20 mouse cellular contexts compared by ENCODE assay signal in the genomic region with DNA sequence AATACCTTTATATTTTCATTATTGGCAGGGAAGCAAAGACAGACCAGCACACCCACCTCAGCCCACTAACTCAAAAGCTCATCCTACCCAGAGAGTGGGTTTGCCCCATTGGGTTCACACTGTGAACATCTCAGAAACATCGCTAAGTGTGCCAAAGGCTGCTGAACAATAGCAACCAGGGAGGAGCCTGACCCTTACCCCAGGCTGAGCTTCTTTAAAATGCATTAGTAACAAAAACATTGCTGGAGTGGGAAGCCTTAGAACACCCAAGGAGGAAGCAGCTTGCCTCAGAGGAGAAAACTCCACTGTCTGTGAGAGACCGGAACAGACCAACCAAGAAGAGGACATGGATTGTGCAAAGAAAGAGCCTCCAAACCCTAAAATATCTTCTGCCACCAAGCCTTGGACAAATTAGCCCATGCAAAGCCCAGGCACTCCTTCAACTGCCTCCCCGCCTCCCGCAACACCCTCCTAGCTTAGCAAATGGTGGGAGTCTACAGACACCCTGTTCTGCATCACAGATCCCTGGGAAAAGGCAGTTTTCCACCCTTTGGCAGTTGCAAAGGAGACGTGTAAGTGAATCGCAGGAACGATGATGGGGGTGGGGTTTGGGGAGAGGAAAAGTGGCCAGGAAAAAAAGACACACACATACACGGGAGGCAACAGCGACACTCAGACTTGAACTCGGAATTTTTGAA. TPM values are rescaled to one million over a fixed set of nuclear protein-coding genes. Genes with fewer than 3 reads are reported as not detected.
A peak's percentile ranks its signal among the peaks of the same experiment; 100 is the strongest.
DNase-seq lines count a peak whose midpoint lies in the region; ATAC-seq and TF ChIP-seq lines count a peak whose summit lies in the region.
"Had no signal": no experiment of that assay in that cellular context is flagged by ENCODE, and none has a peak within 500 bp of the region (broad histone marks: within the 10 kb centered on the region; RNA-seq: fewer than 3 reads in every experiment).

No protein-coding gene starts in this region.

- H3K4me2 ChIP-seq in kidney, embryonic 15.5 days = no peak overlapping the region
- H3K4me2 ChIP-seq in neural tube, embryonic 15.5 days = no peak overlapping the region
- H3K4me2 ChIP-seq: forebrain, embryonic 12.5 days; liver, embryonic 15.5 days had no signal

- TF ChIP-seq EP300 in heart, adult 2 months (IDR thresholded peaks at IDR 0.05; ENCODE audit: insufficient read depth, low read depth, low read length) = no peak

- intact Hi-C loops in heart, adult 2 months (cut with DNase I) = no loop called here
- intact Hi-C loops in heart, postnatal 14 days (cut with DNase I) = no loop called here

- no peaks in the 10 kb centered on the region; the same call in 1 of the 2 replicates for H3K36me3 ChIP-seq in heart, adult 2 months (ENCODE audit: control insufficient read depth, insufficient read depth, low read length)
- peaks cover 11% of the 10 kb centered on the region for H3K36me3 ChIP-seq in kidney, embryonic 15.5 days
- no peaks in the 10 kb centered on the region for H3K36me3 ChIP-seq in neural tube, embryonic 15.5 days
- H3K36me3 ChIP-seq: forebrain, embryonic 12.5 days; hindbrain, embryonic 10.5 days; liver, embryonic 15.5 days had no signal

- DNase-seq in heart, adult 2 months = no peak
- no peak for DNase-seq in heart, postnatal 14 days
- no peak for DNase-seq in kidney, adult 11 months
- DNase-seq in neural tube, embryonic 10.5 days (ENCODE audit: extremely low spot score, low spot score) = peak; percentile 21
- DNase-seq in brain, adult 2 months (ENCODE audit: low read depth, low spot score) = peak; percentile 62
- DNase-seq: cerebellum, postnatal 10 days; embryo, embryonic 11 days; lung, postnatal 14 days; thymus, postnatal 25 days had no signal

- H3K9me3 ChIP-seq in kidney, embryonic 15.5 days (replicated peaks) = 0 out of 2 replicates have a peak, but pooled peaks cover 3% of the 10 kb centered on the region
- H3K9me3 ChIP-seq in neural tube, embryonic 15.5 days (replicated peaks) = no peaks in the 10 kb centered on the region
- H3K9me3 ChIP-seq: forebrain, embryonic 12.5 days; heart, embryonic 10.5 days; liver, embryonic 15.5 days had no signal

- no peak for TF ChIP-seq POLR2A in heart, adult 2 months (IDR thresholded peaks at IDR 0.05; ENCODE audit: insufficient read depth, low read depth, low read length)

- no peaks in the 10 kb centered on the region for H3K79me2 ChIP-seq in heart, adult 2 months (replicated peaks; ENCODE audit: control insufficient read depth, insufficient read depth, low read length)

- WGBS in heart, adult 2 months = 50% methylated on average over 10 of the region's 10 CpGs
- 34% methylated on average over 10 of the region's 10 CpGs for WGBS in kidney, embryonic 15.5 days
- 68% methylated on average over 10 of the region's 10 CpGs for WGBS in neural tube, embryonic 15.5 days

- H3K9ac ChIP-seq in heart, adult 2 months (ENCODE audit: low read depth, low read length) = no peak overlapping the region
- H3K9ac ChIP-seq in kidney, embryonic 15.5 days = no peak overlapping the region
- H3K9ac ChIP-seq in neural tube, embryonic 15.5 days (replicated peaks) = no peak overlapping the region
- H3K9ac ChIP-seq: forebrain, embryonic 12.5 days; liver, embryonic 15.5 days had no signal

- no peak overlapping the region for H3K4me3 ChIP-seq in heart, adult 2 months
- H3K4me3 ChIP-seq in kidney, embryonic 15.5 days (replicated peaks) = no peak overlapping the region
- no peak overlapping the region for H3K4me3 ChIP-seq in neural tube, embryonic 15.5 days (replicated peaks)
- H3K4me3 ChIP-seq: forebrain, embryonic 12.5 days; heart, embryonic 10.5 days; hindbrain, embryonic 10.5 days; liver, embryonic 15.5 days had no signal

- H3K27ac ChIP-seq in heart, adult 2 months = peak overlapping the region; percentile 51
- H3K27ac ChIP-seq in kidney, embryonic 15.5 days = no peak overlapping the region
- H3K27ac ChIP-seq in neural tube, embryonic 15.5 days (replicated peaks) = no peak overlapping the region
- H3K27ac ChIP-seq: forebrain, embryonic 12.5 days; heart, embryonic 10.5 days; hindbrain, embryonic 10.5 days; liver, embryonic 15.5 days had no signal

- 0 out of 2 replicates have a peak, but pooled peaks have one; percentile 54 for ATAC-seq in kidney, embryonic 15.5 days (replicated peaks; ENCODE audit: low FRiP score)
- ATAC-seq in neural tube, embryonic 15.5 days (ENCODE audit: low FRiP score) = no peak
- no peak for ATAC-seq in erythroid progenitor cell, adult 5-6 weeks (replicated peaks; ENCODE audit: low FRiP score, poor library complexity, severe bottlenecking)
- ATAC-seq: intestine, postnatal 0 days; midbrain, embryonic 16.5 days; Patski had no signal

- H3K27me3 ChIP-seq in heart, adult 2 months (ENCODE audit: control insufficient read depth, insufficient read depth, low read length) = no peaks in the 10 kb centered on the region
- no peaks in the 10 kb centered on the region for H3K27me3 ChIP-seq in kidney, embryonic 15.5 days
- no peaks in the 10 kb centered on the region for H3K27me3 ChIP-seq in neural tube, embryonic 15.5 days (replicated peaks)
- H3K27me3 ChIP-seq: forebrain, embryonic 12.5 days; liver, embryonic 15.5 days; Patski had no signal

- no peak for TF ChIP-seq CTCF in heart, adult 2 months (IDR thresholded peaks at IDR 0.05)

- H3K4me1 ChIP-seq in heart, adult 2 months (ENCODE audit: control insufficient read depth, insufficient read depth, low read length) = peaks cover 3% of the 10 kb centered on the region
- H3K4me1 ChIP-seq in kidney, embryonic 15.5 days = peaks cover 6% of the 10 kb centered on the region; the same call in 1 of the 2 replicates
- no peaks in the 10 kb centered on the region for H3K4me1 ChIP-seq in neural tube, embryonic 15.5 days
- H3K4me1 ChIP-seq: forebrain, embryonic 12.5 days; heart, embryonic 10.5 days; liver, embryonic 15.5 days had no signal

RNA-seq across cellular contexts. Expression of gene Npr3, which starts 24.4 kb away (rescaled TPM):
- total RNA-seq in heart, adult 2 months (2021) = 10 to 100 TPM; 23.6 to 36.1 TPM
- polyA plus RNA-seq in heart, adult 2 months (2012; rRNA removed) = 9.0 and 12.1 TPM in 2 replicates
- total RNA-seq in heart, postnatal 14 days (2021) = 10 to 100 TPM; 25.2 to 37.4 TPM
- 7.2 and 7.5 TPM in 2 replicates for polyA plus RNA-seq in kidney, embryonic 15.5 days (2015; fragmentation: Nextera tagmentation; extraction: Ambion mirVana)
- polyA plus RNA-seq in neural tube, embryonic 15.5 days (2015; fragmentation: Nextera tagmentation; extraction: Ambion mirVana) = 1.4 and 2.5 TPM in 2 replicates
- not detected in 2 replicates for total RNA-seq in erythroid progenitor cell, adult 5-6 weeks (2015; ENCODE audit: low replicate concordance)
- total RNA-seq in erythroid progenitor cell, adult 5-6 weeks (2017; ENCODE audit: low replicate concordance) = not detected in 2 replicates
- total RNA-seq: megakaryocyte-erythroid progenitor cell, adult 5-6 weeks had no signal

Comparison
In these comparisons a context has a peak if more than half of its experiments do, and no peak if none do; other contexts are left out.
1. DNase-seq: peak in neural tube, embryonic 10.5 days (single experiment) and brain, adult 2 months (single experiment); none in heart, adult 2 months (0 of 2), heart, postnatal 14 days (0 of 2) and kidney, adult 11 months (single experiment).
2. RNA of gene Npr3, which starts 24.4 kb away (total RNA-seq): 25.2 to 37.4 TPM in heart, postnatal 14 days and 23.6 to 36.1 TPM in heart, adult 2 months; not detected in erythroid progenitor cell, adult 5-6 weeks; every median in the first group is over 10 times any median in the second.